Mouse (Mus musculus) neural tube, embryonic 11.5 days (tissue): ENCODE results near the gene Gm28047. TPM values are rescaled to one million over a fixed set of nuclear protein-coding genes. Genes with fewer than 3 reads are reported as not detected.
A peak's percentile ranks its signal among the peaks of the same experiment; 100 is the strongest.

Experiments used
- ATAC-seq: fragments of 200-750 bp; cut with Nextera tagmentation; 2 replicates; pipeline ENCODE4 v1.8.0; 2017; ENCODE audit warnings: moderate number of reproducible peaks, mild to moderate bottlenecking, moderate TSS enrichment, moderate library complexity; ENCODE audit not compliant: insufficient read depth, low FRiP score, low TSS enrichment
- DNase-seq: peaks from one replicate; pipeline ENCODE4 v3.0.0-alpha.2; 2015; ENCODE audit warnings: low spot score
- H3K27ac ChIP-seq: fragments of 300-500 bp; sonication (generic); 2 replicates; pipeline ENCODE4 v1.5.1; 2014; ENCODE audit warnings: low read depth, mild to moderate bottlenecking, low read length
- H3K27me3 ChIP-seq: fragments of 300-500 bp; sonication (generic); 2 replicates; pipeline ENCODE4 v1.6.1; 2014; ENCODE audit warnings: mild to moderate bottlenecking, low read length, mixed read lengths; ENCODE audit not compliant: control insufficient read depth, insufficient read depth
- H3K36me3 ChIP-seq: fragments of 300-500 bp; sonication (generic); 2 replicates; pipeline ENCODE4 v1.6.1; 2014; ENCODE audit warnings: mild to moderate bottlenecking, low read length, moderate library complexity, mixed read lengths; ENCODE audit not compliant: control insufficient read depth, insufficient read depth
- H3K4me1 ChIP-seq: fragments of 300-500 bp; sonication (generic); 2 replicates; pipeline ENCODE4 v1.6.1; 2014; ENCODE audit warnings: low read length, mixed read lengths; ENCODE audit not compliant: control insufficient read depth, insufficient read depth
- H3K4me2 ChIP-seq: fragments of 300-500 bp; sonication (generic); 2 replicates; pipeline ENCODE4 v1.6.1; 2014; ENCODE audit warnings: low read depth, mild to moderate bottlenecking, moderate library complexity
- H3K4me3 ChIP-seq: fragments of 300-500 bp; sonication (generic); 2 replicates; pipeline ENCODE4 v1.5.1; 2014; ENCODE audit warnings: low read depth, low read length
- H3K9ac ChIP-seq: fragments of 300-500 bp; sonication (generic); 2 replicates; pipeline ENCODE4 v1.6.1; 2014; ENCODE audit warnings: mild to moderate bottlenecking, low read length
- H3K9me3 ChIP-seq: fragments of 300-500 bp; sonication (generic); 2 replicates; pipeline ENCODE4 v1.6.1; 2016; ENCODE audit warnings: low read length; ENCODE audit not compliant: control insufficient read depth
- WGBS: fragments of 180-500 bp; shearing (Covaris S2); extraction: QIAGEN DNeasy Blood & Tissue Kit; methylation state at CpG from one replicate; pipeline ENCODE4 v1.1.7; 2014; 5-methylcytosine and 5-hydroxymethylcytosine counted together
- polyA plus RNA-seq: library from polyadenylated mRNA; unstranded; fragments of >200 nt; fragmentation: Nextera tagmentation; extraction: Ambion mirVana; gene quantifications from 2 replicates; pipeline ENCODE4 v1.2.1, GENCODE M21; 2014

Gene Gm28047
- polyA plus RNA-seq, 1 experiment from 2014 or later = not detected

DNA sequence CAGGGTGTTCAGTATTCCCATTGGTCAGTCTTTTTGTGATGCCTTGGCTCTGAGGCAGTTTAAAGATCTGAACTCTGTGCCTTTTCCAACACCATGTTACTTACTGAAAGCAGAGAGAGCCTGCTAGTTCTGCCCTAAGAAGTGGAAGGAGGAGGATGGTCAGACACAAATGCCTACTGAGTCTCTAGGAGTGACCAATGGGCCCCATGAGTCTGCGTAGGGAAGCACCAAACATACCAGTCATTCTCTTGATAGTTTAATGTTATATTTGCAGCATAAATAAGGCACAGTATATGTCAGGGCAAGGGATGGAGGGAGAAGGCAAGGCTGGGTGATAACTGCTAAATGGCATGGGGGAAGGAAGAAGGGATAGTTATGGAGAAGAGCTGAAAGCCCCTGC is 96.5 kb downstream of the Gm28047 start:
- no peak overlapping the region for H3K4me3 ChIP-seq
- no peak overlapping the region for H3K4me2 ChIP-seq
- 93% methylated on average over 1 of the region's 1 CpGs for WGBS
- no peak overlapping the region for H3K9ac ChIP-seq
- DNase-seq (peak; percentile 2), ATAC-seq (no peak)
- H3K4me1 ChIP-seq = no peaks in the 10 kb centered on the region
- no peaks in the 10 kb centered on the region for H3K27me3 ChIP-seq
- no peak overlapping the region for H3K27ac ChIP-seq
- H3K36me3 ChIP-seq = peaks cover 4% of the 10 kb centered on the region
- no peaks in the 10 kb centered on the region for H3K9me3 ChIP-seq

DNA sequence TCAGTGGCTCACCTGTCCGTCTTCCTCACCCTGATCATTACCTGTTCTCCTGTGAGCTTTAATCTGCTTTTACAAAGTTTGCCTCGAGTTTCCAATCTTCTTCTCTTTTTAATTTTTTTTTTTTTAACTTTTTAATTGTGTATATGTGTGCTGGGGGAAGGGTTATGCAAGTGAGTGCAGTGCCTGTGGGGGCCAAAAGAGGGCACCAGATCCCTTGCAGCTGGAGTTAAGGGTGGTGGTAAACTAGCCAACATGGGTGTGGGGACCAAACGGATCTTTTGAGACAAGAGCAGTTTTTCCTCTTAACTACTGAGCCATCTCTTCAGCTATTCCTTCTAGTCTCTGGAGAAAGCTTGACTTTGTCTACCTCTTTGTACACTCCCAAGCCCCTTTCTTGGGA is 96.9 kb downstream of the Gm28047 start:
- peak; percentile 15 for DNase-seq
- Histone ChIP-seq H3K4me3 (no peak overlapping the region), H3K9ac (no peak overlapping the region), H3K9me3 (no peaks in the 10 kb centered on the region), H3K4me1 (no peaks in the 10 kb centered on the region), H3K27me3 (no peaks in the 10 kb centered on the region), H3K4me2 (no peak overlapping the region), H3K36me3 (peaks cover 4% of the 10 kb centered on the region), H3K27ac (no peak overlapping the region)
- WGBS = 80% methylated on average over 3 of the region's 3 CpGs
- no peak for ATAC-seq

DNA sequence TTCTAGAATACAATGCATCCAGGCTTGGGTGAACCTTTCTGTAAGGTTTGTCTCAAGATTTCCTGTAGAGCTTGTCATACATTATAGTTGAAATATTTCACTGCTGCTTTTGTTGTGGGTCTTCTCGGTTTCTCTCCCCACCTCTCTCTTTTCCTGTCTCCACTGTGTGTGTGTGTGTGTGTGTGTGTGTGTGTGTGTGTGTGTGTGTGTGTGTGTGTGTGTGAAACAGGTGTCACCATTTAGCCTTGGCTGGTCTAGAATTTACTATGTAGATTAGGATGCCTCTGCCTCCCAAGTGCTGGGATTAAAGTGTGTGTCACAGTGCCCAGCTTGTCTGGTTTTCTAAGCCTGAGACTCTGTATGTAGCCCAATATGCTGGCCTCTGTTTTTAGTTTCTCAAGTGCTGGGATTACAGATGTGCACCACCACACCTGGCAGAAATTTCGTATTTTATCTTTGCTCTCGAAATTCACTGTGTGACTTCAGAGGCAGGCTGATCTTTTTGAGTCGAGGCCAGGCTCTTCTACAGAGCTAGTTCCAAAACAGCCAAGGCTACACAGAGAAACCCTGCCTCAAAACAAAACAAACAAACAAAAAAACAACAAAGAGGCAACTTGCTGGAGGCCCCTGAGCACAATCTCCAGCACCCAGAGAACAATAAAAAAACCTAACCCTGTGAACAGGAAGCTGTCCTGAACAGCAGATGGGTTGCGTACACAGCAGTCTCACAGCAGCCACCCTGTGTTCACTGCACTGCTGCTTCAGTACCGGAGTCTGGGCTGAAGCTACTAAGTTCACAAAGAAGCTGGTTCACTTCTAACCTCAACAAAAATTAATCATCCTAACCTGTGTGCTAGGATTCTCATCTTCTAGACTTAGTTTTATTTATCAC is 98.5 kb downstream of the Gm28047 start:
- DNase-seq (peak; percentile 0), ATAC-seq (no peak)
- peaks cover 9% of the 10 kb centered on the region for H3K36me3 ChIP-seq
- 85% methylated on average over 6 of the region's 6 CpGs for WGBS
- no peak overlapping the region for H3K4me2 ChIP-seq
- no peaks in the 10 kb centered on the region for H3K27me3 ChIP-seq
- H3K9me3 ChIP-seq = no peaks in the 10 kb centered on the region
- no peak overlapping the region for H3K4me3 ChIP-seq
- no peak overlapping the region for H3K27ac ChIP-seq
- H3K4me1 ChIP-seq = no peaks in the 10 kb centered on the region
- H3K9ac ChIP-seq = no peak overlapping the region

DNA sequence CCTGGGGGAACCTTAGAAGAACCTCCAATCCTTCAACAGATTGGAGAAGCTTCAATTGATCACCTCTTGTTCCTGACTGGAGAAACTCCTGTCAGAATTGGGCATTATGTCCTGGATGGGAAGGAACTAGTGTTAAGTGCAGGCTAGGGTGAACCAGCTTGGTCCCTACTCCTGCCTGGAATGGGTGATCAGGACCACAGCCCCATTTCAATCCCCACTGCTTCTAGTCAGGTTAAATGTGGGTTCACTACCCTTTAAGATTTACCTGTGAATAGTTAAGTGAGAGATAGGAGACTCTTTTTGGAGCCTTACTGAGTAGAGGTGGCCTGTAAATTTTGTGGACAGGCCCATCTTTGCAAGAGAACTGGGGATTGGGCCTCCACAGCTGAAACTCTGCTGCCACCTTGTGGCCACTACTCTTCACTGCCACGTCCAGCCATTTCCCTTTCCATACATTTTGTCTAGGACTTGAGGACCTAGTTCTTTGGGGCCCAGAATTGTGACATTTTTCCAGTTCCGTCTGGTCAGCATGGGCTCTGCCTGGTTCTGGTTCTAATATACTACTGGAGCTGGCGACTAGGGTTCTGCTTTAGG is 99.9 kb downstream of the Gm28047 start, which contains the start of gene Npff:
Gene Npff (minus strand): TSS at position 51 of the 594 bp plus-strand sequence.
- Histone ChIP-seq H3K9me3 (no peaks in the 10 kb centered on the region), H3K9ac (no peak within 1 kb of the TSS), H3K4me1 (no peaks in the 10 kb centered on the region), H3K4me3 (no peak within 1 kb of the TSS), H3K36me3 (peaks cover 9% of the 10 kb centered on the region), H3K4me2 (no peak within 1 kb of the TSS), H3K27me3 (no peaks in the 10 kb centered on the region), H3K27ac (no peak within 1 kb of the TSS)
- ATAC-seq (no peak), DNase-seq (peak; percentile 82)
- 7% methylated on average over 3 of the region's 3 CpGs for WGBS

DNA sequence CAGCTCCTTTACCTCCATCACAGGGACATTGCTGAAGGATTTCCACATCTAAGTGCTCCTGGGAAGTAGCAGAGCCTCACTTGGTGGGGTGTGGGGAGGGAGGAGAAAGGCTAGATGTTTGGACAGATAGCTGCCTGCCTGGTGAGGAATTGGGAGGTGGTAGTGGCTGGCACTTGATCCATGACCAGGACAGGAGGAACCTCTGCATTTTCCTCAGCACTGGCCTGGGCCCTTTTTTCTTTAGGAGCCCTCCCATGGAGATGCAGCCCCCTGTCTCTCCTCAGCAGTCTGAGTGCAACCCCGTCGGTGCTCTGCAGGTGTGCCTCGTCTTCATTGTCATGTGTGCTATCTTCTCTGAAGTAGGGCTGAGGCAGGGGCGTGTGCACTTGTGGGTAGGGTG is 103.4 kb downstream of the Gm28047 start:
- Histone ChIP-seq H3K4me1 (peaks cover 8% of the 10 kb centered on the region; the same call in 1 of the 2 replicates), H3K9ac (no peak overlapping the region), H3K36me3 (peaks cover 9% of the 10 kb centered on the region; the same call in 1 of the 2 replicates), H3K4me2 (no peak overlapping the region), H3K27me3 (no peaks in the 10 kb centered on the region), H3K27ac (no peak overlapping the region), H3K4me3 (no peak overlapping the region), H3K9me3 (no peaks in the 10 kb centered on the region)
- 82% methylated on average over 4 of the region's 4 CpGs for WGBS
- DNase-seq (no peak), ATAC-seq (no peak)

DNA sequence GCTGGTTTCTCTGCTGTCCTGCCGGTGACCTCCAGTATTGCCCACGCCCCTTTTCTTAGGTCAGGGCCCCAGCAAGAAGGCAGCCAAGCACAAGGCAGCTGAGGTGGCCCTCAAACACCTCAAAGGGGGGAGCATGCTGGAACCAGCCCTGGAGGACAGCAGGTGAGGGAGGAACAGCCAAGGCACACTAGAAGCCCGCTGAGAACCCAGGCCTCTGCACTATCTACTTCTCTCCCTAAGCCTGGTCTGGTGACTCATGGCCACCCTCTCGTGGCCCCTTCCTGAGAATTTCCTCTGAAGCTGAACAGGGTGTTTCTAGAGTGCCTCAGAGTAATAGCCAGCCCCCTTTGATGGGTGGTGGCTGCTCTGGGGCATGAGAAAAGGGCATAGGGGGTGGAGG is 104.5 kb downstream of the Gm28047 start:
- Histone ChIP-seq H3K9ac (no peak overlapping the region), H3K27ac (no peak overlapping the region), H3K36me3 (peaks cover 9% of the 10 kb centered on the region; the same call in 1 of the 2 replicates), H3K4me2 (no peak overlapping the region), H3K4me1 (peaks cover 18% of the 10 kb centered on the region), H3K4me3 (no peak overlapping the region), H3K9me3 (no peaks in the 10 kb centered on the region), H3K27me3 (no peaks in the 10 kb centered on the region)
- ATAC-seq (no peak), DNase-seq (no peak)
- 89% methylated on average over 4 of the region's 4 CpGs for WGBS

DNA sequence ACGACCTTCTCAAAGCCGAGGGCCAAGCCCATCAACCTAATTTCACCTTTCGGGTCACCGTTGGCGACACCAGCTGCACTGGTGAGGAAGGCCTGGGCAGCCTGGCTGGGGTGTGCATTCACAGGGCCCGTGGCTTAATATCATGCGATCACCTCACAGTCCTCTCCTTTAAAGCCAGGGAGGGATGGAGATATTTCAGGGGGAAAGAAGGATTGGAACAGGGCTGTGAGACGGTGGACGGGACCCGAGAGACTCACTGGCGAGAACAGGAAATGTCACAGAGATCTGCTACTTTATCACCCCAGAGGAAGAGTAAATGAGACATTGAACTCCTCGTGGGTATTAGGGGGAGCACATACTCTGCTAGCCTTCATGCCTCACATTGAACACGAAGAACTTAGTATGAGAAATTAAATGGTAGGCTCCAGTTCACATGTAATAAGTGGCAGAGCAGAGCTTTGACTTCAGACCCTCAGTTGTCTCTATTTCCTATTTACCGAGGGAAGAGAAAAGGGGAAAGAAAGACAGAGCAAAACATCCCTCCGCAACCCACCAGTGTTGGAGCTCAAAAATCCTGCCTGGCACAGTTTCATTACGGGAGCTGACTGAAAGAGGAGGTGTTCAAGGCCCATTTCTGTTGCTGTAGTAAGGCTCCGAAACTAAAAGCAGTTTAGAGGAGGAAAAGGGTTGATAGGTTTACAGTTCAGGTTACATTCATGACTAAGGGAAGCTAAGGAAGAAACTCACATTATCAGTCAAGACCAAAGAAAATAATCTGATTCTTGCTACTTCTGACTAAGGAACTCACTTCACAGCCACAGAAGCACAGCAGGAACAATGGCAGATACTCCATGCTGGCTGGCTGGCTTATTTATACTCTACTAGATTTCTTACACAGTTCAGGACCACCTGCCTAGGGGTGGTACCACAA is 105.4 kb downstream of the Gm28047 start:
- H3K27me3 ChIP-seq = no peaks in the 10 kb centered on the region
- no peak for ATAC-seq
- H3K27ac ChIP-seq = no peak overlapping the region; the same call in 1 of the 2 replicates
- no peak for DNase-seq
- H3K9ac ChIP-seq = peak overlapping the region; percentile 86
- peaks cover 19% of the 10 kb centered on the region for H3K4me1 ChIP-seq
- H3K36me3 ChIP-seq = peaks cover 9% of the 10 kb centered on the region; the same call in 1 of the 2 replicates
- H3K4me3 ChIP-seq = peak overlapping the region; percentile 58
- no peaks in the 10 kb centered on the region for H3K9me3 ChIP-seq
- peak overlapping the region; percentile 78 for H3K4me2 ChIP-seq
- 78% methylated on average over 15 of the region's 17 CpGs for WGBS

DNA sequence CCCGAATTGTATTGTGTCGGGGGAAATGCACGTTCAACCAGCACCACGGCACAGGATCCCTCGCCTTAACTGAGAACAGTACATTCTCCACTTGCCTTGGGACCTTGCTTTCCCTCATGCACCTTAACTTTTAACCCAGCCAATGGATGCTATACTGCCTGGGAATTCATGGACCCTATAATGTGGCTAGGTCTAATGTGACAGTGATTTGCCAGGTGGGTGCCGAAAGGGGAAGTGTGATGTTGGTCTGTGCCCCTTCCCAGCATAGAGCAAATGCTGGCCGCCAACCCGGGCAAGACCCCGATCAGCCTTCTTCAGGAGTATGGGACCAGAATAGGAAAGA is 106.0 kb downstream of the Gm28047 start:
- DNase-seq (no peak), ATAC-seq (no peak; the same call in 1 of the 2 replicates)
- Histone ChIP-seq H3K27ac (peak overlapping the region; percentile 95), H3K4me1 (peaks cover 19% of the 10 kb centered on the region), H3K27me3 (no peaks in the 10 kb centered on the region), H3K4me3 (peak overlapping the region; percentile 58), H3K4me2 (peak overlapping the region; percentile 78), H3K9me3 (no peaks in the 10 kb centered on the region), H3K9ac (peak overlapping the region; percentile 86), H3K36me3 (peaks cover 7% of the 10 kb centered on the region; the same call in 1 of the 2 replicates)
- WGBS = 25% methylated on average over 9 of the region's 9 CpGs
